Mouse (Mus musculus) megakaryocyte, embryonic 14.5 days (primary cell): Measurements from ENCODE around the gene Pde4c.

Experiments used
- FLI1 ChIP-seq: IDR thresholded peaks from 2 replicates; pipeline ENCODE4 v1.6.1; 2012; ENCODE audit warnings: low read length, inconsistent platforms, mixed read lengths
- GATA1 ChIP-seq: IDR thresholded peaks from 3 replicates; pipeline ENCODE4 v1.6.1; 2012; ENCODE audit warnings: mixed read lengths, low read length, inconsistent platforms, borderline replicate concordance

GRCm38 (mm10) chr8:70770748-70771147, 47.2 kb downstream of the Pde4c start:
- TF ChIP-seq FLI1 (no peak), GATA1 (no peak)
